Mouse (Mus musculus) kidney, adult 2 months (tissue): ENCODE results near the gene Dpm2.

Experiments used
- CTCF ChIP-seq: fragments of 200-500 bp; conservative IDR thresholded peaks from 2 replicates; pipeline ENCODE4 v1.5.1; 2011; ENCODE audit warnings: low read depth, mild to moderate bottlenecking, control low read depth, low read length, moderate library complexity, mixed read lengths; ENCODE audit not compliant: insufficient read depth, insufficient read length
- POLR2A ChIP-seq: fragments of 200-500 bp; IDR thresholded peaks from one replicate; pipeline ENCODE4 v1.6.1; 2011; ENCODE audit warnings: low read depth, low read length, control low read depth

GRCm38 (mm10) chr2:32528326-32528725, 42.3 kb upstream of the Dpm2 start:
- no peak for TF ChIP-seq POLR2A
- no peak for TF ChIP-seq CTCF
